In the genomic region with DNA sequence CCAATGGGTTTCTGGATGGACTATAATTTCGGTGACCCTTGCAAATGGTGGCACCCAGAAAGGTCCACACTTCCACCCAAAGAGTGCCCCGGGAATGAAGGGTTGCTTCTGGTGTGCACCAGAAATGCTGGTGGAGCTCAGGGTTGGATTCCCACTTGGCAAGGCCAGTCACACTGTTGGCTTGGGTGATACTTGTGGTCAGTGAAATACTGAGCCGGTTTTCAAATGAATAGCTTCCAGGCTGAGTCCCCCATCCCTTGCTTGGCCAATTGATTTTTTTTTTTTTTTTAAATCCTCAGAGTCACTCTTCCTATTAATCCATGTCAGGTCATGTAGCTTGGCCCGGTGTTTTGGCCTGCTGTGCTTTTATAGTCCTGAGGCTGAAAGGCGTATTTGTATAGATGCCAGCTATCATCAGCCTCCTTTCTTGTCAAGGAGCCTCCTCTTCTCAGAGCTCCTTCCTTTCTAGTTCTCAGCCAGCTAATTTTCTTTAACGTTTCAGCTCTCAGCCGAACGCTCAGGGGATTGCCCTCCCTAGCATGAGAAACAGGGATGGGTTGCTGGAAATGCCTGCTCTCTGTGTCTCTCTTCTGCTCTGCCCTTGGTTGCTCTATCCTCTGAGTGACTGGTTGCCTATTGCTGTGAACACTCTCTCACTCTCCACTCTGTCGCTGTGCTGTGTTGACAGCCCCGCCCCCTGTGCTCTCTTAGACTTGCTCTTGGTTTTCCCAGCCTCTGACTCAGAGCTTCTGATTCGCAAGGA, we compare ENCODE assay signal across 10 mouse cellular contexts. TPM values are rescaled to one million over a fixed set of nuclear protein-coding genes. Genes with fewer than 3 reads are reported as not detected.
A peak's percentile ranks its signal among the peaks of the same experiment; 100 is the strongest.
DNase-seq lines count a peak whose midpoint lies in the region; ATAC-seq lines count a peak whose summit lies in the region.
"Had no signal": no experiment of that assay in that cellular context is flagged by ENCODE, and none has a peak within 500 bp of the region (broad histone marks: within the 10 kb centered on the region; RNA-seq: fewer than 3 reads in every experiment).

No protein-coding gene starts in this region.

- H3K27me3 ChIP-seq in heart, embryonic 11.5 days (ENCODE audit: control insufficient read depth, insufficient read depth, low read length): no peaks in the 10 kb centered on the region
- no peaks in the 10 kb centered on the region for H3K27me3 ChIP-seq in liver, embryonic 11.5 days (replicated peaks; ENCODE audit: control insufficient read depth, insufficient read depth, low read length)

- H3K36me3 ChIP-seq in heart, embryonic 11.5 days (ENCODE audit: control insufficient read depth, insufficient read depth, low read length): no peaks in the 10 kb centered on the region
- H3K36me3 ChIP-seq in liver, embryonic 11.5 days (ENCODE audit: control insufficient read depth, insufficient read depth, low read length): no peaks in the 10 kb centered on the region

- H3K4me3 ChIP-seq in heart, embryonic 11.5 days (ENCODE audit: low read depth, low read length): no peak overlapping the region
- no peak overlapping the region for H3K4me3 ChIP-seq in liver, embryonic 11.5 days (ENCODE audit: low read depth, low read length)

- ATAC-seq in heart, embryonic 11.5 days (replicated peaks; ENCODE audit: insufficient number of reproducible peaks, low FRiP score, low TSS enrichment): peak; percentile 67; the same call in 1 of the 2 replicates
- no peak for ATAC-seq in CD4-positive, CD25-positive, alpha-beta regulatory T cell, adult 4 months
- ATAC-seq in liver, embryonic 11.5 days (replicated peaks; ENCODE audit: low FRiP score): no peak
- ATAC-seq: liver, postnatal 0 days had no signal

- DNase-seq in heart, postnatal 14 days: no peak
- DNase-seq in NIH3T3 (ENCODE audit: low read depth): peak; percentile 5
- DNase-seq in embryo, embryonic 11 days: peak; percentile 39
- DNase-seq in left cerebral cortex, postnatal 4 days: peak; percentile 47
- DNase-seq in spleen, postnatal 10 days (ENCODE audit: low spot score in 2 of 2): no peak
- DNase-seq in liver, embryonic 11.5 days (ENCODE audit: low spot score): no peak
- DNase-seq: kidney, postnatal 14 days; liver, postnatal 0 days had no signal

- peak overlapping the region; percentile 58; the same call in 1 of the 2 replicates for H3K27ac ChIP-seq in heart, embryonic 11.5 days (ENCODE audit: low read depth, low read length)
- H3K27ac ChIP-seq in liver, embryonic 11.5 days (ENCODE audit: low read depth, low read length): no peak overlapping the region

- no peak overlapping the region for H3K9ac ChIP-seq in heart, embryonic 11.5 days (ENCODE audit: low read depth, low read length)
- H3K9ac ChIP-seq in liver, embryonic 11.5 days (ENCODE audit: low read depth, low read length): no peak overlapping the region
- H3K9ac ChIP-seq: liver, postnatal 0 days had no signal

- no peak overlapping the region for H3K4me2 ChIP-seq in heart, embryonic 11.5 days
- no peak overlapping the region for H3K4me2 ChIP-seq in liver, embryonic 11.5 days

- H3K4me1 ChIP-seq in heart, embryonic 11.5 days (ENCODE audit: control insufficient read depth, insufficient read depth, low read length): peaks cover 21% of the 10 kb centered on the region
- H3K4me1 ChIP-seq in liver, embryonic 11.5 days (replicated peaks; ENCODE audit: control insufficient read depth, insufficient read depth, low read length): no peaks in the 10 kb centered on the region

- intact Hi-C loops in heart, postnatal 14 days (cut with DNase I): no loop called here
- intact Hi-C loops in left cerebral cortex, postnatal 4 days (cut with DNase I): no loop called here

- H3K9me3 ChIP-seq in heart, embryonic 11.5 days (replicated peaks; ENCODE audit: control insufficient read depth, low read length): no peaks in the 10 kb centered on the region
- H3K9me3 ChIP-seq in liver, embryonic 11.5 days (ENCODE audit: control insufficient read depth, low read length): no peaks in the 10 kb centered on the region

- WGBS in heart, embryonic 11.5 days (ENCODE audit: insufficient replicate concordance): 40% methylated on average over 11 of the region's 11 CpGs
- 57% methylated on average over 11 of the region's 11 CpGs for WGBS in liver, embryonic 11.5 days

RNA-seq across cellular contexts. Expression of gene Trmt10b, which starts 42.9 kb away (rescaled TPM):
- polyA plus RNA-seq in heart, embryonic 11.5 days (2014; fragmentation: Nextera tagmentation; extraction: Ambion mirVana): 13.3 and 14.0 TPM in 2 replicates
- 1 to 10 TPM; 4.0 to 5.6 TPM for total RNA-seq in heart, postnatal 14 days (2021)
- total RNA-seq in left cerebral cortex, postnatal 4 days (2021): 10 to 100 TPM; 16.8 to 23.2 TPM
- polyA plus RNA-seq in CD4-positive, CD25-positive, alpha-beta regulatory T cell, adult 4 months (2017; shearing (Covaris generic)): 10 to 100 TPM; 21.2 to 22.1 TPM
- polyA plus RNA-seq in liver, embryonic 11.5 days (2014; fragmentation: Nextera tagmentation; extraction: Ambion mirVana): 16.5 and 17.8 TPM in 2 replicates

Comparison
In these comparisons a context has a peak if more than half of its experiments do, and no peak if none do; other contexts are left out.
1. DNase-seq: peak in NIH3T3 (single experiment), embryo, embryonic 11 days (single experiment) and left cerebral cortex, postnatal 4 days (single experiment); none in heart, postnatal 14 days (0 of 2), spleen, postnatal 10 days (0 of 2) and liver, embryonic 11.5 days (single experiment).